In genomic region chr17:88625931-88626330, GRCm38 (mm10) we compare ENCODE assay signal across 10 mouse cellular contexts. TPM values are rescaled to one million over a fixed set of nuclear protein-coding genes. Genes with fewer than 3 reads are reported as not detected.
A peak's percentile ranks its signal among the peaks of the same experiment; 100 is the strongest.
DNase-seq lines count a peak whose midpoint lies in the region; ATAC-seq and TF ChIP-seq lines count a peak whose summit lies in the region.
"Had no signal": no experiment of that assay in that cellular context is flagged by ENCODE, and none has a peak within 500 bp of the region (broad histone marks: within the 10 kb centered on the region; RNA-seq: fewer than 3 reads in every experiment).

No protein-coding gene starts in this region.

- H3K4me1 ChIP-seq in midbrain, embryonic 10.5 days: peaks cover 45% of the 10 kb centered on the region
- peaks cover 14% of the 10 kb centered on the region for H3K4me1 ChIP-seq in midbrain, embryonic 14.5 days (ENCODE audit: control insufficient read depth, insufficient read depth, low read length)
- H3K4me1 ChIP-seq in heart, postnatal 0 days (ENCODE audit: control insufficient read depth, insufficient read depth): peaks cover 47% of the 10 kb centered on the region
- peaks cover 44% of the 10 kb centered on the region for H3K4me1 ChIP-seq in stomach, embryonic 14.5 days (ENCODE audit: control insufficient read depth, insufficient read depth, low read length)

- no peak for TF ChIP-seq CTCF in heart, postnatal 0 days (IDR thresholded peaks at IDR 0.05; ENCODE audit: low read depth)

- peak; percentile 90 for DNase-seq in heart, adult 11 months
- no peak for DNase-seq in heart, postnatal 4 days
- DNase-seq in midbrain, embryonic 10.5 days (ENCODE audit: low spot score): no peak
- DNase-seq in midbrain, embryonic 14.5 days: no peak
- DNase-seq in heart, postnatal 0 days (ENCODE audit: low spot score): peak; percentile 29
- DNase-seq in left cerebral cortex, postnatal 4 days: no peak
- no peak for DNase-seq in MN1 (ENCODE audit: low spot score)
- DNase-seq: cerebellum, postnatal 14 days had no signal

- TF ChIP-seq EP300 in heart, postnatal 0 days (IDR thresholded peaks at IDR 0.05; ENCODE audit: low read depth): no peak

- WGBS in midbrain, embryonic 10.5 days: 83% methylated on average over 7 of the region's 7 CpGs
- WGBS in midbrain, embryonic 14.5 days: 76% methylated on average over 7 of the region's 7 CpGs
- 46% methylated on average over 7 of the region's 7 CpGs for WGBS in heart, postnatal 0 days
- WGBS in stomach, embryonic 14.5 days: 45% methylated on average over 7 of the region's 7 CpGs

- H3K4me3 ChIP-seq in midbrain, embryonic 10.5 days: no peak overlapping the region
- H3K4me3 ChIP-seq in midbrain, embryonic 14.5 days (replicated peaks; ENCODE audit: low read depth, low read length): no peak overlapping the region
- 0 out of 2 replicates have a peak overlapping the region, but pooled peaks have one; percentile 20 for H3K4me3 ChIP-seq in heart, postnatal 0 days (ENCODE audit: low read depth, low read length)
- no peak overlapping the region for H3K4me3 ChIP-seq in stomach, embryonic 14.5 days (ENCODE audit: low read depth, low read length)
- H3K4me3 ChIP-seq: midbrain, embryonic 12.5 days had no signal

- ATAC-seq in midbrain, embryonic 14.5 days (ENCODE audit: low FRiP score, low TSS enrichment): no peak
- ATAC-seq in heart, postnatal 0 days (ENCODE audit: insufficient read depth, low read depth): peak; percentile 9; the same call in 1 of the 2 replicates
- no peak for ATAC-seq in stomach, embryonic 14.5 days (ENCODE audit: insufficient number of reproducible peaks, insufficient read depth, low FRiP score, low read depth)

- H3K4me2 ChIP-seq in midbrain, embryonic 14.5 days (ENCODE audit: low read length): no peak overlapping the region
- H3K4me2 ChIP-seq in heart, postnatal 0 days (ENCODE audit: low read depth, low read length): peak overlapping the region; percentile 50
- H3K4me2 ChIP-seq in stomach, embryonic 14.5 days (replicated peaks; ENCODE audit: low read depth, low read length): 0 out of 2 replicates have a peak overlapping the region, but pooled peaks have one; percentile 7
- H3K4me2 ChIP-seq: midbrain, embryonic 12.5 days had no signal

- H3K27me3 ChIP-seq in midbrain, embryonic 10.5 days (ENCODE audit: low read depth, poor library complexity, severe bottlenecking): no peaks in the 10 kb centered on the region
- H3K27me3 ChIP-seq in midbrain, embryonic 14.5 days (ENCODE audit: control insufficient read depth, insufficient read depth, low read length): no peaks in the 10 kb centered on the region
- H3K27me3 ChIP-seq in heart, postnatal 0 days (ENCODE audit: control insufficient read depth, insufficient read depth, low read length): no peaks in the 10 kb centered on the region
- no peaks in the 10 kb centered on the region for H3K27me3 ChIP-seq in stomach, embryonic 14.5 days (ENCODE audit: control insufficient read depth, insufficient read depth, low read length)
- H3K27me3 ChIP-seq: midbrain, embryonic 12.5 days had no signal

- no peaks in the 10 kb centered on the region for H3K9me3 ChIP-seq in midbrain, embryonic 10.5 days (replicated peaks)
- H3K9me3 ChIP-seq in midbrain, embryonic 14.5 days (ENCODE audit: control insufficient read depth, low read length): no peaks in the 10 kb centered on the region
- H3K9me3 ChIP-seq in heart, postnatal 0 days (replicated peaks; ENCODE audit: control insufficient read depth, low read length): no peaks in the 10 kb centered on the region
- no peaks in the 10 kb centered on the region for H3K9me3 ChIP-seq in stomach, embryonic 14.5 days (ENCODE audit: control insufficient read depth, low read depth, low read length)
- H3K9me3 ChIP-seq: midbrain, embryonic 12.5 days had no signal

- 0 out of 2 replicates have a peak, but pooled peaks cover 7% of the 10 kb centered on the region for H3K36me3 ChIP-seq in midbrain, embryonic 10.5 days
- no peaks in the 10 kb centered on the region for H3K36me3 ChIP-seq in midbrain, embryonic 14.5 days (ENCODE audit: control insufficient read depth, insufficient read depth, low read length)
- no peaks in the 10 kb centered on the region for H3K36me3 ChIP-seq in heart, postnatal 0 days (replicated peaks; ENCODE audit: control insufficient read depth, insufficient read depth, low read length)
- H3K36me3 ChIP-seq in stomach, embryonic 14.5 days (ENCODE audit: control insufficient read depth, insufficient read depth, low read length): no peaks in the 10 kb centered on the region; the same call in 1 of the 2 replicates
- H3K36me3 ChIP-seq: midbrain, embryonic 12.5 days had no signal

- no peak overlapping the region for H3K9ac ChIP-seq in midbrain, embryonic 14.5 days (replicated peaks; ENCODE audit: low read length)
- H3K9ac ChIP-seq in heart, postnatal 0 days (replicated peaks; ENCODE audit: low read depth, low read length): no peak overlapping the region
- H3K9ac ChIP-seq in stomach, embryonic 14.5 days (replicated peaks; ENCODE audit: low read depth, low read length): no peak overlapping the region
- H3K9ac ChIP-seq: midbrain, embryonic 12.5 days had no signal

- peak overlapping the region; percentile 64 for H3K27ac ChIP-seq in midbrain, embryonic 10.5 days (replicated peaks)
- H3K27ac ChIP-seq in midbrain, embryonic 14.5 days (replicated peaks; ENCODE audit: low read depth, low read length): no peak overlapping the region
- peak overlapping the region; percentile 88 for H3K27ac ChIP-seq in heart, postnatal 0 days (ENCODE audit: low read depth)
- H3K27ac ChIP-seq in stomach, embryonic 14.5 days (ENCODE audit: low read length): peak overlapping the region; percentile 80
- H3K27ac ChIP-seq: midbrain, embryonic 12.5 days had no signal

- intact Hi-C loops in left cerebral cortex, postnatal 4 days (cut with DNase I): no loop called here

RNA-seq across cellular contexts. Expression of gene Ston1, which starts 28.4 kb away (rescaled TPM):
- 10 to 100 TPM; 25.3 to 28.7 TPM for total RNA-seq in heart, postnatal 4 days (2021)
- polyA plus RNA-seq in midbrain, embryonic 10.5 days (2016; fragmentation: Nextera tagmentation; extraction: Ambion mirVana): 1.5 and 1.7 TPM in 2 replicates
- 1.3 and 1.4 TPM in 2 replicates for polyA plus RNA-seq in midbrain, embryonic 14.5 days (2014; fragmentation: Nextera tagmentation; extraction: Ambion mirVana)
- 4.2 and 9.0 TPM in 2 replicates for total RNA-seq in heart, postnatal 0 days (2014; rRNA removed; ENCODE audit: low replicate concordance)
- 3.9 and 4.1 TPM in 2 replicates for polyA plus RNA-seq in heart, postnatal 0 days (2015; fragmentation: Nextera tagmentation; extraction: Ambion mirVana)
- 10.4 and 10.8 TPM in 2 replicates for polyA plus RNA-seq in stomach, embryonic 14.5 days (2014; fragmentation: Nextera tagmentation; extraction: Ambion mirVana)
- total RNA-seq in left cerebral cortex, postnatal 4 days (2021): 10 to 100 TPM in 1 of 2 experiments, 1 to 10 TPM in 1; 9.1 to 11.1 TPM

RNA-seq across cellular contexts. Expression of gene Gtf2a1l, which starts 42.5 kb away (rescaled TPM):
- total RNA-seq in heart, postnatal 4 days (2021): not detected
- polyA plus RNA-seq in midbrain, embryonic 10.5 days (2016; fragmentation: Nextera tagmentation; extraction: Ambion mirVana): 0.19 TPM in 1 of 2 replicates, not detected in the other
- polyA plus RNA-seq in midbrain, embryonic 14.5 days (2014; fragmentation: Nextera tagmentation; extraction: Ambion mirVana): 0.22 TPM in 1 of 2 replicates, not detected in the other
- total RNA-seq in heart, postnatal 0 days (2014; rRNA removed; ENCODE audit: low replicate concordance): not detected in 2 replicates
- not detected in 2 replicates for polyA plus RNA-seq in heart, postnatal 0 days (2015; fragmentation: Nextera tagmentation; extraction: Ambion mirVana)
- polyA plus RNA-seq in stomach, embryonic 14.5 days (2014; fragmentation: Nextera tagmentation; extraction: Ambion mirVana): 0.83 and 0.91 TPM in 2 replicates
- under 1 TPM in 1 of 2 experiments, not detected in 1; 0.38 TPM for total RNA-seq in left cerebral cortex, postnatal 4 days (2021)

Comparison
In these comparisons a context has a peak if more than half of its experiments do, and no peak if none do; other contexts are left out.
1. DNase-seq: peak in heart, adult 11 months (single experiment) and heart, postnatal 0 days (single experiment); none in heart, postnatal 4 days (single experiment), midbrain, embryonic 10.5 days (single experiment), midbrain, embryonic 14.5 days (single experiment), left cerebral cortex, postnatal 4 days (single experiment) and MN1 (single experiment).